Comparison of ENCODE assay signal across 8 mouse cellular contexts in genomic region chr8:104145981-104146689, GRCm38 (mm10). TPM values are rescaled to one million over a fixed set of nuclear protein-coding genes. Genes with fewer than 3 reads are reported as not detected.
DNase-seq lines count a peak whose midpoint lies in the region; ATAC-seq lines count a peak whose summit lies in the region.

No protein-coding gene starts in this region.

- no peak overlapping the region for H3K4me2 ChIP-seq in midbrain, embryonic 14.5 days (ENCODE audit: low read length)

- no peak overlapping the region for H3K9ac ChIP-seq in midbrain, embryonic 14.5 days (replicated peaks; ENCODE audit: low read length)

- peak; percentile 79; the same call in 1 of the 2 replicates for ATAC-seq in midbrain, embryonic 14.5 days (ENCODE audit: low FRiP score, low TSS enrichment)
- ATAC-seq in inflammation-experienced regulatory T-cells, adult 6 months = no peak

- H3K9me3 ChIP-seq in midbrain, embryonic 14.5 days (ENCODE audit: control insufficient read depth, low read length) = no peaks in the 10 kb centered on the region

- H3K4me1 ChIP-seq in midbrain, embryonic 14.5 days (ENCODE audit: control insufficient read depth, insufficient read depth, low read length) = no peaks in the 10 kb centered on the region

- intact Hi-C loops in left cerebral cortex, postnatal 36 days (cut with DNase I) = loop anchor here (1.0 to 5.0 kb wide), 2 partner anchors 73 to 196 kb away; no protein-coding TSS in a partner anchor

- no peaks in the 10 kb centered on the region for H3K36me3 ChIP-seq in midbrain, embryonic 14.5 days (ENCODE audit: control insufficient read depth, insufficient read depth, low read length)

- peak; percentile 94 for DNase-seq in adrenal gland, postnatal 10 days
- DNase-seq in embryo, embryonic 11 days = peak; percentile 87
- peak; percentile 77 to 95 for DNase-seq in heart, adult 18-20 months
- DNase-seq in kidney, adult 18-20 months = peak; percentile 85
- peak; percentile 79 to 85 for DNase-seq in left cerebral cortex, postnatal 36 days (ENCODE audit: low spot score in 2 of 2)
- peak; percentile 91 for DNase-seq in midbrain, embryonic 14.5 days
- peak; percentile 57 to 86 for DNase-seq in spleen, adult 18-20 months

- H3K27me3 ChIP-seq in midbrain, embryonic 14.5 days (ENCODE audit: control insufficient read depth, insufficient read depth, low read length) = no peaks in the 10 kb centered on the region

- H3K27ac ChIP-seq in midbrain, embryonic 14.5 days (replicated peaks; ENCODE audit: low read depth, low read length) = no peak overlapping the region

- no peak overlapping the region for H3K4me3 ChIP-seq in midbrain, embryonic 14.5 days (replicated peaks; ENCODE audit: low read depth, low read length)

- WGBS in midbrain, embryonic 14.5 days = 31% methylated on average over 15 of the region's 15 CpGs

RNA-seq across cellular contexts. Expression of gene Bean1, which starts 24.1 kb away (rescaled TPM):
- 1 to 10 TPM; 4.5 to 5.7 TPM for total RNA-seq in adrenal gland, postnatal 10 days (2021)
- 1 to 10 TPM; 1.5 to 1.8 TPM for total RNA-seq in heart, adult 18-20 months (2021)
- 10 to 100 TPM; 11.0 to 11.6 TPM for total RNA-seq in left cerebral cortex, postnatal 36 days (2021)
- polyA plus RNA-seq in midbrain, embryonic 14.5 days (2014; fragmentation: Nextera tagmentation; extraction: Ambion mirVana) = 6.3 and 8.3 TPM in 2 replicates
- polyA plus RNA-seq in inflammation-experienced regulatory T-cells, adult 6 months (2017; shearing (Covaris generic)) = not detected

RNA-seq across cellular contexts. Expression of gene Cdh5, which starts 44.7 kb away (rescaled TPM):
- 100 to 1,000 TPM; 161 to 189 TPM for total RNA-seq in adrenal gland, postnatal 10 days (2021)
- 100 to 1,000 TPM in 1 of 2 experiments, 10 to 100 TPM in 1; 97.6 to 104 TPM for total RNA-seq in heart, adult 18-20 months (2021)
- 10 to 100 TPM; 10.4 to 11.6 TPM for total RNA-seq in left cerebral cortex, postnatal 36 days (2021)
- 5.3 and 12.7 TPM in 2 replicates for polyA plus RNA-seq in midbrain, embryonic 14.5 days (2014; fragmentation: Nextera tagmentation; extraction: Ambion mirVana)
- under 1 TPM in 1 of 3 experiments, not detected in 2; 0.49 TPM for polyA plus RNA-seq in inflammation-experienced regulatory T-cells, adult 6 months (2017; shearing (Covaris generic))

Comparison
In these comparisons a context has a peak if more than half of its experiments do, and no peak if none do; other contexts are left out.
1. RNA of gene Cdh5, which starts 44.7 kb away (total RNA-seq): 161 to 189 TPM in adrenal gland, postnatal 10 days and 97.6 to 104 TPM in heart, adult 18-20 months; 10.4 to 11.6 TPM in left cerebral cortex, postnatal 36 days; every median in the first group is over 4 times any median in the second.
2. Peak in every context shown above with its lines, with median percentiles within 50 percentile points of each other: DNase-seq.